Mouse (Mus musculus) embryonic fibroblast, embryonic 13.5 days (primary cell): ENCODE data around the gene 2810408A11Rik. TPM values are rescaled to one million over a fixed set of nuclear protein-coding genes. Genes with fewer than 3 reads are reported as not detected.
A peak's percentile ranks its signal among the peaks of the same experiment; 100 is the strongest.
"Not testable (repeated sequence)": the region's sequence is repeated elsewhere in the genome, so short reads cannot be mapped to it uniquely, and the experiment has no call there.

Experiments
- H3K27ac ChIP-seq: 2 replicates; pipeline ENCODE4 v1.5.1; 2012; ENCODE audit warnings: low read length, control low read depth, inconsistent platforms; ENCODE audit not compliant: insufficient read depth
- H3K4me1 ChIP-seq: 2 replicates; pipeline ENCODE4 v1.6.1; 2011; ENCODE audit warnings: low read length; ENCODE audit not compliant: control insufficient read depth, insufficient read depth
- H3K4me3 ChIP-seq: 2 replicates; pipeline ENCODE4 v1.5.1; 2011; ENCODE audit warnings: mild to moderate bottlenecking, control low read depth, low read length; ENCODE audit not compliant: insufficient read depth
- CTCF ChIP-seq: IDR thresholded peaks from 2 replicates; pipeline ENCODE4 v1.5.1; 2011; ENCODE audit warnings: mild to moderate bottlenecking, control low read depth, low read length, moderate library complexity, borderline replicate concordance; ENCODE audit not compliant: insufficient read depth
- POLR2A ChIP-seq: IDR thresholded peaks from 2 replicates; pipeline ENCODE4 v1.6.1; 2011; ENCODE audit warnings: low read depth, mild to moderate bottlenecking, control low read depth, low read length, moderate library complexity
- polyA plus RNA-seq: library from polyadenylated mRNA; stranded (reverse); fragments of >200 nt; gene quantifications from 2 replicates; pipeline ENCODE4 v1.2.4, GENCODE M21; 2011; ENCODE audit warnings: low read depth; ENCODE audit not compliant: missing spikeins, insufficient read length

2810408A11Rik gene
- polyA plus RNA-seq, 1 experiment: 4.9 TPM

DNA sequence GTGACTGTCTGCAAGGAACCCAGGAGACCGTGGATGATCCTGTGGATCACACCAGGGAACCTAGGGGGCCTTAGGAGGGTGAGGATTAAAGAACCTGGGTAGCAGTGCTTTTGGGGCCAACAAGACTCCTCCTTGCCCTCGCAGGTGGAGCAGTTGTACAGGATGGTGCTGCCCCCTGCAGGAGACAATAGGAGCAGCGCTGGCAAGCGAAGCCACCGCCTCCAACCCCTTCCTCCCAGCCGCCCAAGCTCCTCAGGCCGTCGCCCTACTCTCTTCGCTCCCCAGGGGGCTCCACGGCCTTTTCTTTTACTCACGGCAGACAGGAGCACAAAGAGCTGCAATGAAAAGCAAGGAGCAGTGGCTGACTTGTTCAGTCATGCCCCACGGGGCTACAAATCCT, 23.9 kb downstream of the 2810408A11Rik start:
- H3K4me1 ChIP-seq: no peaks in the 10 kb centered on the region; the same call in none of the 2 replicates
- TF ChIP-seq POLR2A: peak; percentile 36; the same call in 1 of the 2 replicates
- peak; percentile 87 for TF ChIP-seq CTCF
- H3K27ac ChIP-seq: peak overlapping the region; percentile 96
- no peak overlapping the region for H3K4me3 ChIP-seq

- TF ChIP-seq POLR2A (peak; percentile 41; the same call in 1 of the 2 replicates), CTCF (no peak)
- H3K4me1 ChIP-seq: no peaks in the 10 kb centered on the region; the same call in none of the 2 replicates
- H3K27ac ChIP-seq: peak overlapping the region; percentile 79
- H3K4me3 ChIP-seq: no peak overlapping the region
These were observed 24.6 kb downstream of the 2810408A11Rik start for GRCm38 (mm10) chr11:69876186-69876585.

GRCm38 (mm10) chr11:69872451-69872850, 28.3 kb downstream of the 2810408A11Rik start:
- no peak for TF ChIP-seq POLR2A
- TF ChIP-seq CTCF: no peak
- Histone ChIP-seq H3K4me3 (no peak overlapping the region), H3K27ac (no peak overlapping the region), H3K4me1 (no peaks in the 10 kb centered on the region; the same call in none of the 2 replicates)

DNA sequence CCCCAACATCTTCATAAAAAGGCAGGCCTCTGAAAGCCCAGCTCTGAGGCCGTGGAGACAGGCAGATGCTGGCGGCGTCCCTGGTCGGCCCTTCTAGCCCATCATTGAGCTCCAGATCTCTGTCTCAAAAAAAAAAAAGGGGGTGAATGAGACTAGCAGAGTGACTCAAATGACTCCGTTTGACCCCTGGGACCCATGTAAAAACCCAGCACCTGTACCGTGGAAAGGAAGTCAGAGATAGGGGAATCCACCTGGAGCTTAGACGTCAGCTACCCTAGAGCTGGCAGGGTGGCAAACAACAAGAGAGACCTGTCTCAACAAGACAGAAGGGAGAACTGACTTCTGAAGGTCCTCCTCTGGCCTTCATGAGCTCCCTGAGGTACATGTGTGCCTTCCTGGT, 29.0 kb downstream of the 2810408A11Rik start:
- Histone ChIP-seq H3K27ac (no peak overlapping the region), H3K4me1 (no peaks in the 10 kb centered on the region; the same call in 1 of the 2 replicates), H3K4me3 (no peak overlapping the region)
- TF ChIP-seq POLR2A (no peak), CTCF (no peak)

DNA sequence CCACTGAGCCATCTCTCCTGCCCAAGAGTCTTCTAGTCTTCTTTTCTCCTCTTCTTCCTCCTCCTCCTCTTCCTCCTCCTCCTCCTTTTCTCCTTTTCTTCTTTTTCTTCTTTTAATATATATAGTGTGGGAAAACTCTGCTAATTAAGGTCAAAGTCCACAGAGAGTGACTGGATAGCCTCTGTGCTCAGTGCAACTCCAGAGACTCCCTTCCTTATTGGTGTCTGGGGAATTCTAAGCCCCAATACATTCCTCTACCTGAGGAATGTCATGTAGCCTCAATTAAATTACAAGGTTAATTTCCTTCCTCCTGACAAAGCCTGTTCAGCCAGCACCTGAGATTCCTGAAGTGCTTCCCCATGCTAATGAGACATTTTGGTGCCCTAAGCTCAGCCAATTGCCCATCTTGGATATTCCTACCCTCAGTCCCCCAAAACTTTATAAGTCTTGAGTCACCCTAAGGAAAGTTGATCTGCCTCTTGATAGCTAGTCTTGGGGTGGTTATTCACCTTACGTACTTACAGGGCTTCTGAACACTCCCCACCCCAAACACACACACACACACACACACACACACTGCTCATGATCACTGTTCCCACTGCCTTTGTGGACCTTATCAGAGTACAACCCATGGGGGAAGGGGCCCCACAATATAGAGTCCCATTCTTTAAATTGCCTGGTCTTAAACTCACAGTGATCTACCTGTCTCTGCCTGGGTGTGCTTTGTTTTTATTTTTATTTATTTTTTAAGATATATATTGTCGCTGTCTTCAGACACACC, 30.3 kb downstream of the 2810408A11Rik start:
- no peak overlapping the region for H3K4me3 ChIP-seq
- TF ChIP-seq CTCF: no peak
- H3K4me1 ChIP-seq: no peaks in the 10 kb centered on the region; the same call in 1 of the 2 replicates
- H3K27ac ChIP-seq: no peak overlapping the region

- no peak for TF ChIP-seq CTCF
- TF ChIP-seq POLR2A: no peak
These were observed 33.5 kb downstream of the 2810408A11Rik start for GRCm38 (mm10) chr11:69867335-69867734.

DNA sequence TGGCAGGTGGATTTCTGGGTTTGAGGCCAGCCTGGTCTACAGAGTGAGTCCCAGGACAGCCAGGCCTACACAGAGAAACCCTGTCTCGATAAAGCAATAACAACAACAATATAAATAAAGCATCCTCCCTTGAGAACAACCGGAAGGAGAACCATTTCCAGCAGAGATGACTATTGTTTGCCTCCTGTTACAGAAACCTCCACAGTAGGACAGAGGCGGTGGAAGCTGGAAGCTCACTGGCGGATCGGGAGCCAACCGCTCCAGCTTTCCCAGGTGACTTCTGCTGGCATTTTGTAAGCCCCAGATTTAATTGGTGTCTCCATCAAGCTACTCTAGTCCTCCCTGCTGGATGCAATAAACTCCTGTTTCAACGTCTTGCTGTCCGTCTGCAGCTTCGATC, 35.2 kb downstream of the 2810408A11Rik start:
- H3K27ac ChIP-seq: no peak overlapping the region
- no peaks in the 10 kb centered on the region for H3K4me1 ChIP-seq
- TF ChIP-seq POLR2A (no peak), CTCF (no peak)
- H3K4me3 ChIP-seq: no peak overlapping the region

More at GRCm38 (mm10) chr11:69867335-69867734, 33.5 kb downstream of the 2810408A11Rik start:
- H3K4me1 ChIP-seq: no peaks in the 10 kb centered on the region; the same call in 1 of the 2 replicates
- no peak overlapping the region for H3K27ac ChIP-seq
- no peak overlapping the region for H3K4me3 ChIP-seq

DNA sequence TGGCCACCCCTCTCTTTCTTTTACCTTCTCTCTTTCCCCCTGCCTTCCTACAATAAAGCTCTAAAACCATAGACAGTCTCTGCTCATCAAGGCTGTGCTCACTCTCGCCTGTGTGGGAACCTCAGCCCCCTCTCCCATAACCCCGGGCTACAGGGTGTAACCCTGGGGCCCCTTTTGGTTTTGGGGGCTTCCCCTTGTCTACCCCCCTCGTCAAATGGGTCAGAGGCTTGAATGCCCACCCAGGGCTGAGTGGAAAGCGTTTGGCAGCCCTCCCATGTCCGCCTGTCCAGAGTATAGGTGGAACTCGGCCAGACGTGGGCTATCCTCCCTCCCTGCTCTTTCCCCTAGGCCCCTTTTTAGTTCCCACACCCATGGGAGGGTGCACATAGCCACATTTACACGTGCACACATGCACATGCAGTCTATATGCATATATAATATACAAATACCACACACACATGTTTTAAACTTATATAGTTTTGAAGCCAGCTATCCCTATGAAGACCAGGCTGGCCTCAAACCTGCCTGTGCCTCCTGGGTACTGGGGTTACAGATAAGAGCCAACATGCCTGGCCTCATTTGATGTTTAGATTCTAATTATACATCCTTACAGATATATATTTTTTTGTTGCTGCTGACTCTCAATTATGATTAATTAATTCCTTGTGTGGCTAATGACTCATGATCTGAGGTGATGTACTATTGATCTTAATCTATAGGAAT, 36.5 kb downstream of the 2810408A11Rik start:
- Histone ChIP-seq H3K27ac (no peak overlapping the region), H3K4me3 (no peak overlapping the region), H3K4me1 (no peaks in the 10 kb centered on the region)
- no peak for TF ChIP-seq POLR2A
- TF ChIP-seq CTCF: no peak

DNA sequence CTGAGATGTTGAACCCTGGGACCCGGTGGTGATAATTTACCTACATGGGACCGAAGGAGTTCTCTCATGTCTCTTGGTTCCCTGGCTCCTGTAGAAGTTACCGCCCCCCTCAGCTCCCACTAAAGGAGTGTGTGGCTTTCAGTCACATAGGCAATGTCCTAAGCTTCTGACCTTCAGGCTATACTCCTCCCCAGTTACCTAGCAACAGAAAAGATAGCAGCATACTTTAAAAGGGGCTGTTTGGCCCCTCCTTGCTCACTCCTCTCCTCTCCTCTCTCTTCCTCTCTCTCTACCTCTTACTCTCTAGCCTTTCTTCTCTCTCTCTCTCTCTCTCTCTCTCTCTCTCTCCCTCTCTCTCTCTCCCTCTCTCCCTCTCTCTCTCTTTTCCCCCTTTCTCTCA, 37.1 kb downstream of the 2810408A11Rik start:
- H3K4me1 ChIP-seq, H3K4me3 ChIP-seq, H3K27ac ChIP-seq: not testable (repeated sequence)
